Mouse (Mus musculus): ENCODE results near the gene Wfdc3. TPM values are rescaled to one million over a fixed set of nuclear protein-coding genes. Genes with fewer than 3 reads are reported as not detected.
"Not testable (repeated sequence)": the region's sequence is repeated elsewhere in the genome, so short reads cannot be mapped to it uniquely, and the experiment has no call there.

Gene Wfdc3
- polyA plus RNA-seq, 1 experiment: 0.41 TPM

GRCm38 (mm10) chr2:164731719-164732118 lies 14.0 kb downstream of the Wfdc3 start:
- H3K27me3 ChIP-seq (ENCODE audit: control insufficient read depth, insufficient read depth, insufficient read length): peaks cover 18% of the 10 kb centered on the region
- no peaks in the 10 kb centered on the region for H3K36me3 ChIP-seq (ENCODE audit: control insufficient read depth, insufficient read depth)
- no peak overlapping the region for H3K4me3 ChIP-seq
- no peaks in the 10 kb centered on the region for H3K79me2 ChIP-seq (ENCODE audit: control insufficient read depth, insufficient read depth)
- no peak overlapping the region for H3K4me2 ChIP-seq (ENCODE audit: low read depth)
- TF ChIP-seq MYOG (IDR thresholded peaks at IDR 0.05; ENCODE audit: control insufficient read depth in 1 of 3, insufficient read depth in 1 of 3, insufficient read length in 2 of 3, low read depth in 2 of 3) (no peak), TCF3 (IDR thresholded peaks at IDR 0.05; ENCODE audit: insufficient read length, low read depth) (no peak), POLR2AphosphoS2 (IDR thresholded peaks at IDR 0.05; ENCODE audit: insufficient read length, low read depth) (no peak), MYOD1 (IDR thresholded peaks at IDR 0.05; ENCODE audit: control insufficient read depth in 1 of 3, insufficient read length in 2 of 3, low read depth in 2 of 3) (no peak), TCF12 (IDR thresholded peaks at IDR 0.05; ENCODE audit: insufficient read depth, poor library complexity, severe bottlenecking) (no peak), POLR2A (IDR thresholded peaks at IDR 0.05; ENCODE audit: insufficient read length, low read depth) (no peak), USF1 (IDR thresholded peaks at IDR 0.05; ENCODE audit: low read depth) (no peak), SRF (IDR thresholded peaks at IDR 0.05; ENCODE audit: control insufficient read depth, insufficient read length, low read depth) (no peak), CEBPB (IDR thresholded peaks at IDR 0.05; ENCODE audit: insufficient read depth, poor library complexity, severe bottlenecking) (no peak), E2F4 (IDR thresholded peaks at IDR 0.05; ENCODE audit: insufficient read depth) (no peak), MAX (IDR thresholded peaks at IDR 0.05; ENCODE audit: low read depth) (no peak), REST (IDR thresholded peaks at IDR 0.05; ENCODE audit: insufficient read depth, insufficient read length) (no peak)
- H3ac ChIP-seq (ENCODE audit: control insufficient read depth, insufficient read length): no peak overlapping the region

- H3K36me3 ChIP-seq (ENCODE audit: control insufficient read depth, insufficient read depth): no peaks in the 10 kb centered on the region
- no peaks in the 10 kb centered on the region for H3K79me2 ChIP-seq (ENCODE audit: control insufficient read depth, insufficient read depth)
- no peak for TF ChIP-seq SRF (IDR thresholded peaks at IDR 0.05; ENCODE audit: control insufficient read depth, insufficient read length, low read depth)
- TF ChIP-seq TCF3 (IDR thresholded peaks at IDR 0.05; ENCODE audit: insufficient read length, low read depth): no peak
- no peak for TF ChIP-seq REST (IDR thresholded peaks at IDR 0.05; ENCODE audit: insufficient read depth, insufficient read length)
- TF ChIP-seq POLR2A (IDR thresholded peaks at IDR 0.05; ENCODE audit: insufficient read length, low read depth): no peak
- no peak for TF ChIP-seq CEBPB (IDR thresholded peaks at IDR 0.05; ENCODE audit: insufficient read depth, poor library complexity, severe bottlenecking)
- no peak for TF ChIP-seq MYOD1 (IDR thresholded peaks at IDR 0.05; ENCODE audit: control insufficient read depth in 1 of 3, insufficient read length in 2 of 3, low read depth in 2 of 3)
- TF ChIP-seq MYOG (IDR thresholded peaks at IDR 0.05; ENCODE audit: control insufficient read depth in 1 of 3, insufficient read depth in 1 of 3, insufficient read length in 2 of 3, low read depth in 2 of 3): no peak
- TF ChIP-seq POLR2AphosphoS2 (IDR thresholded peaks at IDR 0.05; ENCODE audit: insufficient read length, low read depth): no peak
- no peak for TF ChIP-seq MAX (IDR thresholded peaks at IDR 0.05; ENCODE audit: low read depth)
- no peak for TF ChIP-seq USF1 (IDR thresholded peaks at IDR 0.05; ENCODE audit: low read depth)
- no peak for TF ChIP-seq TCF12 (IDR thresholded peaks at IDR 0.05; ENCODE audit: insufficient read depth, poor library complexity, severe bottlenecking)
- no peak for TF ChIP-seq E2F4 (IDR thresholded peaks at IDR 0.05; ENCODE audit: insufficient read depth)
- no peak overlapping the region for H3ac ChIP-seq (ENCODE audit: control insufficient read depth, insufficient read length)
- H3K4me2 ChIP-seq (ENCODE audit: low read depth): no peak overlapping the region
- no peak overlapping the region for H3K4me3 ChIP-seq
- H3K27me3 ChIP-seq (ENCODE audit: control insufficient read depth, insufficient read depth, insufficient read length): peaks cover 37% of the 10 kb centered on the region
Measured at GRCm38 (mm10) chr2:164725895-164726619, 19.7 kb downstream of the Wfdc3 start.

GRCm38 (mm10) chr2:164723276-164723675 lies 22.5 kb downstream of the Wfdc3 start:
- peaks cover 41% of the 10 kb centered on the region for H3K27me3 ChIP-seq (ENCODE audit: control insufficient read depth, insufficient read depth, insufficient read length)
- H3K36me3 ChIP-seq (ENCODE audit: control insufficient read depth, insufficient read depth): no peaks in the 10 kb centered on the region
- TF ChIP-seq E2F4 (IDR thresholded peaks at IDR 0.05; ENCODE audit: insufficient read depth) (no peak), MAX (IDR thresholded peaks at IDR 0.05; ENCODE audit: low read depth) (no peak), MYOD1 (IDR thresholded peaks at IDR 0.05; ENCODE audit: control insufficient read depth in 1 of 3, insufficient read length in 2 of 3, low read depth in 2 of 3) (no peak), POLR2A (IDR thresholded peaks at IDR 0.05; ENCODE audit: insufficient read length, low read depth) (no peak), SRF (IDR thresholded peaks at IDR 0.05; ENCODE audit: control insufficient read depth, insufficient read length, low read depth) (no peak)
- no peak overlapping the region for H3K4me2 ChIP-seq (ENCODE audit: low read depth)
- no peaks in the 10 kb centered on the region for H3K79me2 ChIP-seq (ENCODE audit: control insufficient read depth, insufficient read depth)
- no peak overlapping the region for H3ac ChIP-seq (ENCODE audit: control insufficient read depth, insufficient read length)
- no peak overlapping the region for H3K4me3 ChIP-seq

GRCm38 (mm10) chr2:164716194-164716786 lies 29.4 kb downstream of the Wfdc3 start:
- H3K27me3 ChIP-seq (ENCODE audit: control insufficient read depth, insufficient read depth, insufficient read length): peaks cover 44% of the 10 kb centered on the region
- not testable (repeated sequence) for H3K4me3 ChIP-seq; H3K79me2 ChIP-seq (ENCODE audit: control insufficient read depth, insufficient read depth); H3K4me2 ChIP-seq (ENCODE audit: low read depth); H3ac ChIP-seq (ENCODE audit: control insufficient read depth, insufficient read length); H3K36me3 ChIP-seq (ENCODE audit: control insufficient read depth, insufficient read depth)

- TF ChIP-seq POLR2A (IDR thresholded peaks at IDR 0.05; ENCODE audit: insufficient read length, low read depth) (no peak), USF1 (IDR thresholded peaks at IDR 0.05; ENCODE audit: low read depth) (no peak), POLR2AphosphoS2 (IDR thresholded peaks at IDR 0.05; ENCODE audit: insufficient read length, low read depth) (no peak), CEBPB (IDR thresholded peaks at IDR 0.05; ENCODE audit: insufficient read depth, poor library complexity, severe bottlenecking) (no peak), MYOG (IDR thresholded peaks at IDR 0.05; ENCODE audit: control insufficient read depth in 1 of 3, insufficient read depth in 1 of 3, insufficient read length in 2 of 3, low read depth in 2 of 3) (no peak)
- Histone ChIP-seq H3K4me3 (no peak within 1 kb of the TSS), H3K79me2 (ENCODE audit: control insufficient read depth, insufficient read depth) (no peaks in the 10 kb centered on the region), H3ac (ENCODE audit: control insufficient read depth, insufficient read length) (no peak within 1 kb of the TSS), H3K27me3 (ENCODE audit: control insufficient read depth, insufficient read depth, insufficient read length) (peaks cover 44% of the 10 kb centered on the region), H3K4me2 (ENCODE audit: low read depth) (no peak within 1 kb of the TSS), H3K36me3 (ENCODE audit: control insufficient read depth, insufficient read depth) (no peaks in the 10 kb centered on the region)
Measured at GRCm38 (mm10) chr2:164715005-164715404, 30.7 kb downstream of the Wfdc3 start, which contains the start of gene Spint5. Gene Spint5, plus strand, starts transcription at chr2:164715305.
